Mouse (Mus musculus): Measurements from ENCODE around the gene Gpm6a. TPM values are rescaled to one million over a fixed set of nuclear protein-coding genes. Genes with fewer than 3 reads are reported as not detected.

Gpm6a gene
- polyA plus RNA-seq, 1 experiment from 2014 or later: 2.4 TPM

DNA sequence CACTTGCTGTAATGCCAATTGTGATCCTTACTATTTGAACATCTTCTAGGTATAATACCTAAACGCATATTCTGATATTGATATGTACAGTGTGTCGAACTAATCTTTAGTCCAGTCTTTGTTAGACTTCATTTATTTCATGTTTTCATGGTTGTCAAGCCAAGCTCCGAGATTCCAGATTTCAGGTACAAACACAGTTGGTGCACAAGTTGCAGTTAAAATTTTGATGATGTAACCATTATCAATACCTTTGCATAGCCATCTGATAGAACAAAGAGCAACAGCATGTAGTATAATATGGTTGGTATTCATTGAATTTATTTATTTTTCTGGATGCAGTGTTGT is 785 bp downstream of the Gpm6a start:
- Histone ChIP-seq H3K27ac (replicated peaks; ENCODE audit: low read depth, low read length) (no peak overlapping the region), H3K4me2 (ENCODE audit: low read depth, severe bottlenecking) (no peak overlapping the region), H3K27me3 (ENCODE audit: control insufficient read depth, insufficient read depth, low read length) (no peaks in the 10 kb centered on the region), H3K36me3 (ENCODE audit: control insufficient read depth, insufficient read depth, low read length) (no peaks in the 10 kb centered on the region), H3K9me3 (ENCODE audit: control insufficient read depth, low read length) (no peaks in the 10 kb centered on the region), H3K4me1 (ENCODE audit: control insufficient read depth, insufficient read depth, low read length) (no peaks in the 10 kb centered on the region), H3K4me3 (ENCODE audit: low read depth, low read length) (no peak overlapping the region), H3K9ac (ENCODE audit: low read length) (no peak overlapping the region)
- WGBS: 83% methylated on average over 3 of the region's 3 CpGs
- ATAC-seq (ENCODE audit: insufficient number of reproducible peaks, low FRiP score, low TSS enrichment, low read depth): no peak
- no peak for DNase-seq (ENCODE audit: low spot score)

DNA sequence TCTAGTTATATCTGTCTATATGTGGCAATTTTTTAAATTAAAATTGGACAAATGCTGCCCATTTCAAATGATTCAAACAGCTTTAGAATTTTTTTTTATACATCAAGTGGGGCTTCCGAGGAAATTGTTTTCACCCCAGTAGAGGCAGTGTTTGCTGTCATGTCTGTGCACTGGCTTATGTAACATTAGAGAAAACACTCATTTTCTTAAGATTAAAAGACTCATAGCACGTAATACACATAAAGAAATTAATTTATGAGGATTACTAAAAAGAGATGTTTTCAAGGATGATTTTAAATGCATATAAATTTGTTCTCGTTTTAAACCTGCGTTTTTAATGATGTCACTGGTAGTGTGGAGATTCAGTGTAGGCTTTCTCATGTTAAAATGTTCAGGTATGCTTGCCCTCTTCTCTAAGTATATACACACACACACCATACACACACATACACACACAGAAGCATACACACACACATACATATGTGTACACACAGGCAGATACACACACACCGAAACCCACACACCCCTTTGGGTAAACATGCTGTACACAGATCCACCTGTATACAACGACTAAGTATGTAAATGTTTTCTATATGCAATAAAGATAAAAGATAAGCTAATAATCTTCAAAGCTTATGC is 1.4 kb downstream of the Gpm6a start:
- H3K27ac ChIP-seq (replicated peaks; ENCODE audit: low read depth, low read length): no peak overlapping the region
- H3K9me3 ChIP-seq (ENCODE audit: control insufficient read depth, low read length): no peaks in the 10 kb centered on the region
- no peak overlapping the region for H3K4me2 ChIP-seq (ENCODE audit: low read depth, severe bottlenecking)
- no peak overlapping the region for H3K9ac ChIP-seq (ENCODE audit: low read length)
- no peaks in the 10 kb centered on the region for H3K27me3 ChIP-seq (ENCODE audit: control insufficient read depth, insufficient read depth, low read length)
- 85% methylated on average over 6 of the region's 6 CpGs for WGBS
- no peak overlapping the region for H3K4me3 ChIP-seq (ENCODE audit: low read depth, low read length)
- ATAC-seq (ENCODE audit: insufficient number of reproducible peaks, low FRiP score, low TSS enrichment, low read depth): no peak
- DNase-seq (ENCODE audit: low spot score): no peak
- no peaks in the 10 kb centered on the region for H3K4me1 ChIP-seq (ENCODE audit: control insufficient read depth, insufficient read depth, low read length)
- H3K36me3 ChIP-seq (ENCODE audit: control insufficient read depth, insufficient read depth, low read length): no peaks in the 10 kb centered on the region

DNA sequence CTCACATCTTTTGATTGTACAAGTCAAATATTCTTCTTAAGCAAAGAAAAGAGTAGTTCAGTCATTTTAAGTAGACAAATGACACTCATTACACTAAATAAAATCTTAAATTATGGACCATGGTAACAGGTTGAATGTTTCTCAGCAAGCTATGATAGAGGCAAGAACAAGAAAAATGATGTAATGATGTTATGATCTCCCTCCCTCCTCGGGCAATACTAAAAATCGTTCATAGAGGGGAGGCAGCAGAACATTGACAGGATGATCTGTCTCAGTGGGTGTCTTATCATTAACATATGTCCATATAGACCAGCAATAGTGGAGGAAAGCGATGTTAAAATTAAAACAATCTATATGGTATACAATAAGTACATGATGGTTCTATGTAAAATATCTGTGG is 2.1 kb downstream of the Gpm6a start:
- WGBS: 87% methylated on average over 3 of the region's 3 CpGs

DNA sequence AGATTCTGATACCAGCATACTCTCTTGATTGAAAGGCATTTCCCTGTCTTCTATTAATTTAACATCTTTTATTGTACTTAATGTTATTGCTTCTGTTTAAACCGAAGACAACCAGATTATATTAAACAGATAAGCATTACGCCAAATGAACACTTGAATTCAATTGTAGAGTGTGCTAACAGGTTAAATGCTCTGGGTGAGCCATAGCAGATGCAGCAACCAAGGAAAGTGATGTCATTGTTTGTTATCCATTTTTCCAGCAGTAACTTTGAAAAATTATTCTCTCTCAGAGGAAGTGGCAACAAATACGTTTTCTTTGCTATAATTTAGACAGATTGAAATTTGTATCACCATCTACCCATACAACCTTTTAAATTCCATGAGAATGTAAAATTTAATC is 2.9 kb downstream of the Gpm6a start:
- Histone ChIP-seq H3K9ac (ENCODE audit: low read length) (no peak overlapping the region), H3K4me1 (ENCODE audit: control insufficient read depth, insufficient read depth, low read length) (no peaks in the 10 kb centered on the region), H3K27me3 (ENCODE audit: control insufficient read depth, insufficient read depth, low read length) (no peaks in the 10 kb centered on the region), H3K27ac (replicated peaks; ENCODE audit: low read depth, low read length) (no peak overlapping the region), H3K9me3 (ENCODE audit: control insufficient read depth, low read length) (no peaks in the 10 kb centered on the region), H3K4me2 (ENCODE audit: low read depth, severe bottlenecking) (no peak overlapping the region), H3K36me3 (ENCODE audit: control insufficient read depth, insufficient read depth, low read length) (no peaks in the 10 kb centered on the region), H3K4me3 (ENCODE audit: low read depth, low read length) (no peak overlapping the region)
- 79% methylated on average over 3 of the region's 3 CpGs for WGBS
- DNase-seq (ENCODE audit: low spot score) (no peak), ATAC-seq (ENCODE audit: insufficient number of reproducible peaks, low FRiP score, low TSS enrichment, low read depth) (no peak)

More for the DNA sequence above, 2.1 kb downstream of the Gpm6a start:
- ATAC-seq (ENCODE audit: insufficient number of reproducible peaks, low FRiP score, low TSS enrichment, low read depth) (no peak), DNase-seq (ENCODE audit: low spot score) (no peak)
- Histone ChIP-seq H3K27me3 (ENCODE audit: control insufficient read depth, insufficient read depth, low read length) (no peaks in the 10 kb centered on the region), H3K27ac (replicated peaks; ENCODE audit: low read depth, low read length) (no peak overlapping the region), H3K4me3 (ENCODE audit: low read depth, low read length) (no peak overlapping the region), H3K4me2 (ENCODE audit: low read depth, severe bottlenecking) (no peak overlapping the region), H3K4me1 (ENCODE audit: control insufficient read depth, insufficient read depth, low read length) (no peaks in the 10 kb centered on the region), H3K9me3 (ENCODE audit: control insufficient read depth, low read length) (no peaks in the 10 kb centered on the region), H3K9ac (ENCODE audit: low read length) (no peak overlapping the region), H3K36me3 (ENCODE audit: control insufficient read depth, insufficient read depth, low read length) (no peaks in the 10 kb centered on the region)

DNA sequence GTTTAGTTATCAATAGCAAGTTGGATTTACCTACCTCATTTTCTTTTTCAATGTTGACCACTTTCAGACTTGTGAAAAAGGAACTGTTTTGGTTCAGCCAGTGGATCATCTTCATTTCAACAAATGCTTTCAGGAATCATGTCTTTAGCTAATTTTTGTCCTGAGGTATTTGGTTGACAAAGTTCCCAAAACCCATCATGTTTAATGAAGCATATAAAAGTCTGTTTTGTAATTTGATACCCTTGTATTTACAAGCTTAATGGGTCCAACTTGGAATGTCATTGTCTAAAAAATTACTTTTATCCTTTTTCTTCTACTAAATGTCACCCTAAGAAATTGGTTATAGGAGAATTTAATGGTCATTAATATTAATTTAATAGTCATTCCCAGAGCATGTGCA is 6.9 kb downstream of the Gpm6a start:
- H3K27ac ChIP-seq (replicated peaks; ENCODE audit: low read depth, low read length): no peak overlapping the region
- H3K4me1 ChIP-seq (ENCODE audit: control insufficient read depth, insufficient read depth, low read length): no peaks in the 10 kb centered on the region
- no peak overlapping the region for H3K9ac ChIP-seq (ENCODE audit: low read length)
- H3K36me3 ChIP-seq (ENCODE audit: control insufficient read depth, insufficient read depth, low read length): no peaks in the 10 kb centered on the region
- no peak overlapping the region for H3K4me3 ChIP-seq (ENCODE audit: low read depth, low read length)
- no peaks in the 10 kb centered on the region for H3K27me3 ChIP-seq (ENCODE audit: control insufficient read depth, insufficient read depth, low read length)
- no peaks in the 10 kb centered on the region for H3K9me3 ChIP-seq (ENCODE audit: control insufficient read depth, low read length)
- ATAC-seq (ENCODE audit: insufficient number of reproducible peaks, low FRiP score, low TSS enrichment, low read depth) (no peak), DNase-seq (ENCODE audit: low spot score) (no peak)
- H3K4me2 ChIP-seq (ENCODE audit: low read depth, severe bottlenecking): no peak overlapping the region

DNA sequence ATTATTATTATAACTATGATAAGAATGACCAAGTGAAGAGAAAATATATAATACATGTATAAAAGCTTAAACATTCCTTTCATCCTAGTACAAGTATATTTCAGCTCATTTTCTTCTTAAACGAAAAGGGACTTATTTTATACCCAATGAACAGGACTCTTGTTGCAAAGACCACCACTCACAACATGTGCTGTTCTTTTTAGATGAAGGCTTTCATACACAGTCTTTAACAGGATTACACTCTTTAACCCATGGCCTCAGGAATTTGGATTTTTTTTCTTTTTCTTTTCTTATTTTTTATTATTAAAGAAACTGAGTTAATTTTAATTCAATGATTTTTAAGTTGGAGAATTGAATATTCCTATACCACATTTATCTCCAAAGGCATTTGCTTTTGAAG is 20.4 kb downstream of the Gpm6a start:
- no peaks in the 10 kb centered on the region for H3K27me3 ChIP-seq (ENCODE audit: control insufficient read depth, insufficient read depth, low read length)
- no peak for DNase-seq (ENCODE audit: low spot score)

DNA sequence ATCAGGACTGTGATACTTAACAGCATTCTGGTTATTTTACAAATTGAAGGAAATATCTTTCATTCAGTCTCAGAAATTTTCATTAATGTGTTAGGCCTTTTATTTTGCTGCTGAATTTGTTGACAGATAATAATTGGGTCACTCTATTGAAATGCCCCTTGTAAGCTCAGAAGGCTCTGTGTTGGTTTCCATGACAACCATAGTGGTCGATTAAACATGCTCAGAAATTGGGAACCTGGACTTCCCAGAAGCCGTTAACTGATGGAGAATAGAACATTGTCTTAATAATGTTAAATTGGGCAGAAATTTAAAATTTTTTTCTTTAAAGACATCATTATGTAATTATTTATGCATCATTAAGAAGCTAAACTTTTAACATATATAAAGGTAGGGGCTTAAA is 20.9 kb downstream of the Gpm6a start:
- ATAC-seq (ENCODE audit: insufficient number of reproducible peaks, low FRiP score, low TSS enrichment, low read depth): no peak
- DNase-seq (ENCODE audit: low spot score): no peak
- 64% methylated on average over 2 of the region's 2 CpGs for WGBS

More for the DNA sequence above, 20.4 kb downstream of the Gpm6a start:
- Histone ChIP-seq H3K4me3 (ENCODE audit: low read depth, low read length) (no peak overlapping the region), H3K4me1 (ENCODE audit: control insufficient read depth, insufficient read depth, low read length) (no peaks in the 10 kb centered on the region), H3K9ac (ENCODE audit: low read length) (no peak overlapping the region), H3K27ac (replicated peaks; ENCODE audit: low read depth, low read length) (no peak overlapping the region), H3K36me3 (ENCODE audit: control insufficient read depth, insufficient read depth, low read length) (no peaks in the 10 kb centered on the region), H3K9me3 (ENCODE audit: control insufficient read depth, low read length) (no peaks in the 10 kb centered on the region), H3K4me2 (ENCODE audit: low read depth, severe bottlenecking) (no peak overlapping the region)
- no peak for ATAC-seq (ENCODE audit: insufficient number of reproducible peaks, low FRiP score, low TSS enrichment, low read depth)
- WGBS: 86% methylated on average over 1 of the region's 1 CpGs

DNA sequence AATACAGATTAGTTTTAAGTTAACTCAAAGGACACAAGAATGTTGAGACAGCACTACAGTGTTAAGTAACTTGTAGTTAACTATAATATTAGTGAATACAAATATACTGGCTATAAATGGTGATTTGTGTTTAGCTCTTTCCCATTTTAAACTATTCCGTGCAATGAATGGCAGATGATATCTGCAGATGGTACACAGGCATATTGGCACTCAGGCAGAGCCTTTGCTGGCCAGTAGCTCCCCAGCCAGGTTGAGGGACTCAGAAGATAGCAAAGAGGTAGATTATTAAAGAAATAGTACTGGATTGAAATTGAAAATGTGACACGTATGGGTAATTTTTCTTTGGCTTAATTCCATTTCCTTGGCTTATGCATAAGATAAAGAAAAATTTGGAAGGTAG is 21.3 kb downstream of the Gpm6a start:
- Histone ChIP-seq H3K4me3 (ENCODE audit: low read depth, low read length) (no peak overlapping the region), H3K4me1 (ENCODE audit: control insufficient read depth, insufficient read depth, low read length) (no peaks in the 10 kb centered on the region), H3K9me3 (ENCODE audit: control insufficient read depth, low read length) (no peaks in the 10 kb centered on the region), H3K27me3 (ENCODE audit: control insufficient read depth, insufficient read depth, low read length) (no peaks in the 10 kb centered on the region), H3K27ac (replicated peaks; ENCODE audit: low read depth, low read length) (no peak overlapping the region), H3K9ac (ENCODE audit: low read length) (no peak overlapping the region), H3K4me2 (ENCODE audit: low read depth, severe bottlenecking) (no peak overlapping the region), H3K36me3 (ENCODE audit: control insufficient read depth, insufficient read depth, low read length) (no peaks in the 10 kb centered on the region)
- no peak for ATAC-seq (ENCODE audit: insufficient number of reproducible peaks, low FRiP score, low TSS enrichment, low read depth)
- DNase-seq (ENCODE audit: low spot score): no peak
- WGBS: 89% methylated on average over 2 of the region's 2 CpGs

More for the DNA sequence above, 20.9 kb downstream of the Gpm6a start:
- Histone ChIP-seq H3K9me3 (ENCODE audit: control insufficient read depth, low read length) (no peaks in the 10 kb centered on the region), H3K27me3 (ENCODE audit: control insufficient read depth, insufficient read depth, low read length) (no peaks in the 10 kb centered on the region), H3K4me1 (ENCODE audit: control insufficient read depth, insufficient read depth, low read length) (no peaks in the 10 kb centered on the region), H3K36me3 (ENCODE audit: control insufficient read depth, insufficient read depth, low read length) (no peaks in the 10 kb centered on the region), H3K4me2 (ENCODE audit: low read depth, severe bottlenecking) (no peak overlapping the region), H3K9ac (ENCODE audit: low read length) (no peak overlapping the region), H3K27ac (replicated peaks; ENCODE audit: low read depth, low read length) (no peak overlapping the region), H3K4me3 (ENCODE audit: low read depth, low read length) (no peak overlapping the region)

DNA sequence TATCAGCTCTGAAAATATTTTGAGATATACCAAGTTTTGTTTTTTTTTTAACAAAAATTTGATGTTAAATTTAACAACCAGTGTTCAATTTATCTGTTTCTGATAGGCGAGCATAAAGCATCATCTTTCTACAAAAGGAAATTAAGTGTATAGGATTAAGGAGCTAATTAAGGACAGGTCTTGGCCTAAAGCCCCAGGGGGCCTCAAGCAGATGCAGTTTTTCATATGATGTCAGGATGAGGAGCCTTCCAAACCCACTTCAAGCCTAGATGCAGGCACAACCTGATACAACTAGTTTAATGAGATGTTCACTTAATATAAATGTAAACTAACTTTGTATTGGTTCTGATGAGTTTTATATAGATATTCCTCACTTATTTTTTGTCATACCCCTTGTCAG is 22.0 kb downstream of the Gpm6a start:
- no peak overlapping the region for H3K4me2 ChIP-seq (ENCODE audit: low read depth, severe bottlenecking)
- 46% methylated on average over 1 of the region's 1 CpGs for WGBS
- DNase-seq (ENCODE audit: low spot score) (no peak), ATAC-seq (ENCODE audit: insufficient number of reproducible peaks, low FRiP score, low TSS enrichment, low read depth) (no peak)
- H3K27ac ChIP-seq (replicated peaks; ENCODE audit: low read depth, low read length): no peak overlapping the region
- no peaks in the 10 kb centered on the region for H3K27me3 ChIP-seq (ENCODE audit: control insufficient read depth, insufficient read depth, low read length)
- H3K9ac ChIP-seq (ENCODE audit: low read length): no peak overlapping the region
- H3K4me1 ChIP-seq (ENCODE audit: control insufficient read depth, insufficient read depth, low read length): no peaks in the 10 kb centered on the region
- no peaks in the 10 kb centered on the region for H3K36me3 ChIP-seq (ENCODE audit: control insufficient read depth, insufficient read depth, low read length)
- H3K9me3 ChIP-seq (ENCODE audit: control insufficient read depth, low read length): no peaks in the 10 kb centered on the region
- no peak overlapping the region for H3K4me3 ChIP-seq (ENCODE audit: low read depth, low read length)

Data from limb, embryonic 11.5 days (tissue).